Mouse (Mus musculus): ENCODE data around the gene Tcf7l1.

The Tcf7l1 gene

GRCm38 (mm10) chr6:72720852-72721251, 68.2 kb downstream of the Tcf7l1 start:
- no peaks in the 10 kb centered on the region for H3K27me3 ChIP-seq (ENCODE audit: control insufficient read depth, insufficient read depth, low read length, poor library complexity, severe bottlenecking)

GRCm38 (mm10) chr6:72714726-72715125, 74.3 kb downstream of the Tcf7l1 start:
- Histone ChIP-seq H3K36me3 (ENCODE audit: control insufficient read depth, insufficient read depth, low read length, poor library complexity, severe bottlenecking) (no peaks in the 10 kb centered on the region), H3K27me3 (ENCODE audit: control insufficient read depth, insufficient read depth, low read length, poor library complexity, severe bottlenecking) (no peaks in the 10 kb centered on the region)
- no peak for DNase-seq (ENCODE audit: low read depth, low spot score)

More at GRCm38 (mm10) chr6:72720852-72721251, 68.2 kb downstream of the Tcf7l1 start:
- H3K36me3 ChIP-seq (ENCODE audit: control insufficient read depth, insufficient read depth, low read length, poor library complexity, severe bottlenecking), result no peaks in the 10 kb centered on the region
- DNase-seq (ENCODE audit: low read depth, low spot score), result no peak

- no peaks in the 10 kb centered on the region for H3K27me3 ChIP-seq (ENCODE audit: control insufficient read depth, insufficient read depth, low read length, poor library complexity, severe bottlenecking)
- DNase-seq (ENCODE audit: low read depth, low spot score), result no peak
- H3K36me3 ChIP-seq (ENCODE audit: control insufficient read depth, insufficient read depth, low read length, poor library complexity, severe bottlenecking), result no peaks in the 10 kb centered on the region
These were observed 74.8 kb downstream of the Tcf7l1 start for GRCm38 (mm10) chr6:72714250-72714649.

- no peak for DNase-seq (ENCODE audit: low read depth, low spot score)
- Histone ChIP-seq H3K36me3 (ENCODE audit: control insufficient read depth, insufficient read depth, low read length, poor library complexity, severe bottlenecking) (no peaks in the 10 kb centered on the region), H3K27me3 (ENCODE audit: control insufficient read depth, insufficient read depth, low read length, poor library complexity, severe bottlenecking) (no peaks in the 10 kb centered on the region)
These were observed 77.5 kb downstream of the Tcf7l1 start for GRCm38 (mm10) chr6:72711508-72712081.

GRCm38 (mm10) chr6:72710897-72711507, 78.1 kb downstream of the Tcf7l1 start:
- H3K36me3 ChIP-seq (ENCODE audit: control insufficient read depth, insufficient read depth, low read length, poor library complexity, severe bottlenecking), result no peaks in the 10 kb centered on the region
- DNase-seq (ENCODE audit: low read depth, low spot score), result no peak
- H3K27me3 ChIP-seq (ENCODE audit: control insufficient read depth, insufficient read depth, low read length, poor library complexity, severe bottlenecking), result no peaks in the 10 kb centered on the region

- no peaks in the 10 kb centered on the region for H3K36me3 ChIP-seq (ENCODE audit: control insufficient read depth, insufficient read depth, low read length, poor library complexity, severe bottlenecking)
- no peaks in the 10 kb centered on the region for H3K27me3 ChIP-seq (ENCODE audit: control insufficient read depth, insufficient read depth, low read length, poor library complexity, severe bottlenecking)
- DNase-seq (ENCODE audit: low read depth, low spot score), result no peak
These were observed 89.5 kb downstream of the Tcf7l1 start for GRCm38 (mm10) chr6:72699467-72700126.

- Histone ChIP-seq H3K36me3 (ENCODE audit: control insufficient read depth, insufficient read depth, low read length, poor library complexity, severe bottlenecking) (no peaks in the 10 kb centered on the region), H3K27me3 (ENCODE audit: control insufficient read depth, insufficient read depth, low read length, poor library complexity, severe bottlenecking) (no peaks in the 10 kb centered on the region)
- DNase-seq (ENCODE audit: low read depth, low spot score), result no peak
These were observed 90.5 kb downstream of the Tcf7l1 start for GRCm38 (mm10) chr6:72698559-72698958.

GRCm38 (mm10) chr6:72696601-72697335, 92.3 kb downstream of the Tcf7l1 start:
- no peaks in the 10 kb centered on the region for H3K27me3 ChIP-seq (ENCODE audit: control insufficient read depth, insufficient read depth, low read length, poor library complexity, severe bottlenecking)
- no peaks in the 10 kb centered on the region for H3K36me3 ChIP-seq (ENCODE audit: control insufficient read depth, insufficient read depth, low read length, poor library complexity, severe bottlenecking)
- DNase-seq (ENCODE audit: low read depth, low spot score), result no peak

- no peaks in the 10 kb centered on the region for H3K27me3 ChIP-seq (ENCODE audit: control insufficient read depth, insufficient read depth, low read length, poor library complexity, severe bottlenecking)
- H3K36me3 ChIP-seq (ENCODE audit: control insufficient read depth, insufficient read depth, low read length, poor library complexity, severe bottlenecking), result no peaks in the 10 kb centered on the region
- DNase-seq (ENCODE audit: low read depth, low spot score), result no peak
These were observed 94.3 kb downstream of the Tcf7l1 start for GRCm38 (mm10) chr6:72694791-72695204.

GRCm38 (mm10) chr6:72694047-72694790, 94.8 kb downstream of the Tcf7l1 start:
- DNase-seq (ENCODE audit: low read depth, low spot score), result no peak
- no peaks in the 10 kb centered on the region for H3K36me3 ChIP-seq (ENCODE audit: control insufficient read depth, insufficient read depth, low read length, poor library complexity, severe bottlenecking)
- no peaks in the 10 kb centered on the region for H3K27me3 ChIP-seq (ENCODE audit: control insufficient read depth, insufficient read depth, low read length, poor library complexity, severe bottlenecking)

- Histone ChIP-seq H3K36me3 (ENCODE audit: control insufficient read depth, insufficient read depth, low read length, poor library complexity, severe bottlenecking) (no peaks in the 10 kb centered on the region), H3K27me3 (ENCODE audit: control insufficient read depth, insufficient read depth, low read length, poor library complexity, severe bottlenecking) (no peaks in the 10 kb centered on the region)
- no peak for DNase-seq (ENCODE audit: low read depth, low spot score)
These were observed 96.6 kb downstream of the Tcf7l1 start for GRCm38 (mm10) chr6:72692469-72692868.

- no peaks in the 10 kb centered on the region for H3K36me3 ChIP-seq (ENCODE audit: control insufficient read depth, insufficient read depth, low read length, poor library complexity, severe bottlenecking)
- H3K27me3 ChIP-seq (ENCODE audit: control insufficient read depth, insufficient read depth, low read length, poor library complexity, severe bottlenecking), result no peaks in the 10 kb centered on the region
- no peak for DNase-seq (ENCODE audit: low read depth, low spot score)
These were observed 97.5 kb downstream of the Tcf7l1 start for GRCm38 (mm10) chr6:72691549-72691948.

- Histone ChIP-seq H3K27me3 (ENCODE audit: control insufficient read depth, insufficient read depth, low read length, poor library complexity, severe bottlenecking) (no peaks in the 10 kb centered on the region), H3K36me3 (ENCODE audit: control insufficient read depth, insufficient read depth, low read length, poor library complexity, severe bottlenecking) (no peaks in the 10 kb centered on the region)
- no peak for DNase-seq (ENCODE audit: low read depth, low spot score)
These were observed 98.5 kb downstream of the Tcf7l1 start for GRCm38 (mm10) chr6:72690595-72690994.

- H3K27me3 ChIP-seq (ENCODE audit: control insufficient read depth, insufficient read depth, low read length, poor library complexity, severe bottlenecking), result no peaks in the 10 kb centered on the region
- H3K36me3 ChIP-seq (ENCODE audit: control insufficient read depth, insufficient read depth, low read length, poor library complexity, severe bottlenecking), result no peaks in the 10 kb centered on the region
- no peak for DNase-seq (ENCODE audit: low read depth, low spot score)
These were observed 99.1 kb downstream of the Tcf7l1 start for GRCm38 (mm10) chr6:72690001-72690400.

Data from splenic B cell, adult 2 months (primary cell).